Comparison of ENCODE assay signal across 25 mouse cellular contexts in the genomic region with DNA sequence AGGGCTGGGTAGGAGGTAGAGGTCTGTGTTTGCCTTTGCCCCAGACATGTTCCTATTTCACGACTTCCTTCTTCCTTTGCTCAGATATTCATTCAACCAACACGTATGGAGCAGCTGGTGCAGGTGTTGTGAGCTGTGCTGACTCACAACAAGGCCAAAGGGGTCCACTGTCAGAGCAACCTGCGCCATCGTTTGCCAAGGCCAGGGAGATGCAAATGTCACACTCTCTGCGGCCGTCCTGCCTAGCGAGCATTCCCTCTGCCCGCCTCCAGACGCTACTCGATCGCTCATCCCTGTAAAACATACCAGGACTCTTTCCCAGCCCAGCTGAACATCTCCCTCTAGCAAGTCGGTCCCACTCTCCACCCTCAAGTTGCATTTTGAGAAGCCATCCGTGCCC.
"Had no signal": no experiment of that assay in that cellular context is flagged by ENCODE, and none has a peak within 500 bp of the region (broad histone marks: within the 10 kb centered on the region; RNA-seq: fewer than 3 reads in every experiment).

No protein-coding gene starts in this region.

- H3K27ac ChIP-seq: embryonic facial prominence, embryonic 10.5 days; embryonic facial prominence, embryonic 12.5 days; embryonic facial prominence, embryonic 13.5 days; embryonic facial prominence, embryonic 15.5 days; forebrain, embryonic 10.5 days; forebrain, embryonic 12.5 days; forebrain, embryonic 13.5 days; forebrain, embryonic 15.5 days; heart, adult 2 months; heart, embryonic 10.5 days had no signal

- DNase-seq: cerebellum, adult 9-10 months; cerebellum, adult 9-11 months; cerebellum, postnatal 10 days; cerebellum, postnatal 14 days; cerebellum, postnatal 25 days; cerebellum, postnatal 36 days; embryo, embryonic 11 days; forebrain, postnatal 0 days; gastrocnemius, postnatal 10 days; gastrocnemius, postnatal 14 days; gastrocnemius, postnatal 25 days; gastrocnemius, postnatal 36 days; heart, adult 18-20 months; heart, adult 2 months had no signal

- H3K4me3 ChIP-seq: embryonic facial prominence, embryonic 10.5 days; embryonic facial prominence, embryonic 12.5 days; embryonic facial prominence, embryonic 13.5 days; embryonic facial prominence, embryonic 15.5 days; erythroblast, embryonic 14.5 days; forebrain, embryonic 10.5 days; forebrain, embryonic 12.5 days; forebrain, embryonic 13.5 days; forebrain, embryonic 15.5 days; heart, adult 2 months; heart, embryonic 10.5 days; heart, embryonic 12.5 days had no signal
